Mouse (Mus musculus) MEL (cell line): ENCODE data around the gene Arnt. TPM values are rescaled to one million over a fixed set of nuclear protein-coding genes. Genes with fewer than 3 reads are reported as not detected.
A peak's percentile ranks its signal among the peaks of the same experiment; 100 is the strongest.

Source experiments
- DNase-seq: peaks from one replicate; pipeline ENCODE4 v3.0.0; 2011; ENCODE audit warnings: low read depth, low spot score
- H3K27ac ChIP-seq: 2 replicates; pipeline ENCODE4 v1.5.1; 2012; ENCODE audit warnings: low read depth, mild to moderate bottlenecking, control low read depth, low read length, moderate library complexity; ENCODE audit not compliant: control insufficient read depth
- H3K27me3 ChIP-seq, 2 experiments: fragments of 150-350 bp in 1 of 2; sonication (generic) in 1 of 2; 2 replicates each; pipeline ENCODE4 v1.6.1; 2012; ENCODE audit warnings: low read length in 2 of 2, mild to moderate bottlenecking in 2 of 2, improper control_type of control experiment in 1 of 2, moderate library complexity in 1 of 2; ENCODE audit not compliant: insufficient read depth in 2 of 2, control insufficient read depth in 1 of 2
- H3K36me3 ChIP-seq, 2 experiments: 2 replicates each; pipeline ENCODE4 v1.6.1; 2012 to 2014; ENCODE audit warnings: low read length in 2 of 2, improper control_type of control experiment in 1 of 2, inconsistent platforms in 1 of 2, mild to moderate bottlenecking in 1 of 2; ENCODE audit not compliant: insufficient read depth in 2 of 2, control insufficient read depth in 1 of 2
- H3K4me1 ChIP-seq, 2 experiments: fragments of 150-350 bp in 1 of 2; sonication (generic) in 1 of 2; 2 replicates each; pipeline ENCODE4 v1.6.1; 2012; ENCODE audit warnings: low read length in 2 of 2, improper control_type of control experiment in 1 of 2, mild to moderate bottlenecking in 1 of 2; ENCODE audit not compliant: insufficient read depth in 2 of 2, control insufficient read depth in 1 of 2
- H3K4me3 ChIP-seq, 2 experiments: fragments of 150-350 bp in 1 of 2; sonication (generic) in 1 of 2; 2 replicates each; pipeline ENCODE4 v1.5.1; 2012; ENCODE audit warnings: low read depth in 2 of 2, low read length in 2 of 2, mild to moderate bottlenecking in 2 of 2, moderate library complexity in 2 of 2, control low read depth in 1 of 2, improper control_type of control experiment in 1 of 2; ENCODE audit not compliant: control insufficient read depth in 1 of 2, insufficient read depth in 1 of 2
- H3K79me2 ChIP-seq: 2 replicates; pipeline ENCODE4 v1.6.1; 2012; ENCODE audit warnings: mild to moderate bottlenecking, low read length, moderate library complexity; ENCODE audit not compliant: control insufficient read depth, poor library complexity, insufficient read depth
- H3K9ac ChIP-seq: 2 replicates; pipeline ENCODE4 v1.6.1; 2012; ENCODE audit warnings: low read depth, mild to moderate bottlenecking, control low read depth, low read length, moderate library complexity; ENCODE audit not compliant: control insufficient read depth, poor library complexity, severe bottlenecking
- H3K9me3 ChIP-seq: fragments of 150-350 bp; sonication (generic); replicated peaks from 2 replicates; pipeline ENCODE4 v1.6.1; 2012; ENCODE audit warnings: mild to moderate bottlenecking, low read length, improper control_type of control experiment, moderate library complexity; ENCODE audit not compliant: insufficient read depth
- CTCF ChIP-seq, 3 experiments: IDR thresholded peaks in 2 of 3; conservative IDR thresholded peaks in 1 of 3; 2 replicates each; pipeline ENCODE4 v1.5.1; 2011 to 2012; ENCODE audit warnings: low read length in 3 of 3, low read depth in 2 of 3, mild to moderate bottlenecking in 2 of 3, improper control_type of control experiment in 1 of 3, inconsistent platforms in 1 of 3, mixed read lengths in 1 of 3, moderate library complexity in 1 of 3; ENCODE audit not compliant: control insufficient read depth in 1 of 3, insufficient read depth in 1 of 3, poor library complexity in 1 of 3, severe bottlenecking in 1 of 3
- E2F4 ChIP-seq: IDR thresholded peaks from 2 replicates; pipeline ENCODE4 v1.6.1; 2011; ENCODE audit warnings: low read depth, low read length, improper control_type of control experiment, borderline replicate concordance
- EP300 ChIP-seq, 2 experiments: IDR thresholded peaks; 2 replicates each; pipeline ENCODE4 v1.6.1; 2011; ENCODE audit warnings: improper control_type of control experiment in 2 of 2, low read length in 2 of 2, low read depth in 1 of 2, mild to moderate bottlenecking in 1 of 2
- GATA1 ChIP-seq: IDR thresholded peaks from 2 replicates; pipeline ENCODE4 v1.6.1; 2011; ENCODE audit warnings: low read depth, low read length, improper control_type of control experiment
- HCFC1 ChIP-seq: IDR thresholded peaks from 2 replicates; pipeline ENCODE4 v1.6.1; 2012; ENCODE audit warnings: low read depth, mild to moderate bottlenecking, inconsistent platforms, low read length, improper control_type of control experiment, moderate library complexity
- MAZ ChIP-seq: IDR thresholded peaks from 2 replicates; pipeline ENCODE4 v1.6.1; 2012; ENCODE audit warnings: low read depth, mild to moderate bottlenecking, inconsistent platforms, low read length, improper control_type of control experiment
- MYB ChIP-seq: IDR thresholded peaks from 2 replicates; pipeline ENCODE4 v1.6.1; 2011; ENCODE audit warnings: mild to moderate bottlenecking, low read depth, low read length, improper control_type of control experiment
- NELFE ChIP-seq: IDR thresholded peaks from 2 replicates; pipeline ENCODE4 v1.6.1; 2011; ENCODE audit warnings: low read depth, low read length, improper control_type of control experiment
- POLR2A ChIP-seq, 2 experiments: IDR thresholded peaks; 2 replicates each; pipeline ENCODE4 v1.6.1; 2011 to 2012; ENCODE audit warnings: low read length in 2 of 2, mild to moderate bottlenecking in 2 of 2, control low read depth in 1 of 2, improper control_type of control experiment in 1 of 2, low read depth in 1 of 2, moderate library complexity in 1 of 2; ENCODE audit not compliant: control insufficient read depth in 1 of 2, insufficient read depth in 1 of 2, poor library complexity in 1 of 2
- POLR2AphosphoS2 ChIP-seq: IDR thresholded peaks from 2 replicates; pipeline ENCODE4 v1.6.1; 2011; ENCODE audit warnings: low read length, improper control_type of control experiment
- POLR2AphosphoS5 ChIP-seq: IDR thresholded peaks from 2 replicates; pipeline ENCODE4 v1.6.1; 2012; ENCODE audit warnings: low read depth, borderline replicate concordance, mild to moderate bottlenecking, inconsistent platforms, low read length, moderate library complexity, mixed read lengths
- RAD21 ChIP-seq: IDR thresholded peaks from 2 replicates; pipeline ENCODE4 v1.6.1; 2011; ENCODE audit warnings: mild to moderate bottlenecking, low read depth, low read length, improper control_type of control experiment
- RCOR1 ChIP-seq: IDR thresholded peaks from 2 replicates; pipeline ENCODE4 v1.6.1; 2012; ENCODE audit warnings: low read depth, mild to moderate bottlenecking, inconsistent platforms, low read length, improper control_type of control experiment
- SIN3A ChIP-seq: IDR thresholded peaks from 2 replicates; pipeline ENCODE4 v1.6.1; 2012; ENCODE audit warnings: low read length, improper control_type of control experiment, inconsistent platforms
- SMC3 ChIP-seq: IDR thresholded peaks from 2 replicates; pipeline ENCODE4 v1.6.1; 2011; ENCODE audit warnings: low read depth, low read length, improper control_type of control experiment
- TBP ChIP-seq: IDR thresholded peaks from 2 replicates; pipeline ENCODE4 v1.8.0; 2011; ENCODE audit warnings: low read depth, low read length, improper control_type of control experiment
- TCF12 ChIP-seq: IDR thresholded peaks from 2 replicates; pipeline ENCODE4 v1.6.1; 2014; ENCODE audit warnings: low read depth, mild to moderate bottlenecking, inconsistent platforms, low read length, improper control_type of control experiment, moderate library complexity
- USF1 ChIP-seq: IDR thresholded peaks from 2 replicates; pipeline ENCODE4 v1.6.1; 2014; ENCODE audit warnings: low read depth, mild to moderate bottlenecking, inconsistent platforms, low read length, improper control_type of control experiment, moderate library complexity
- USF2 ChIP-seq, 2 experiments: IDR thresholded peaks; 2 replicates each; pipeline ENCODE4 v1.6.1; 2011 to 2012; ENCODE audit warnings: improper control_type of control experiment in 2 of 2, low read length in 2 of 2, borderline replicate concordance in 1 of 2, inconsistent platforms in 1 of 2, low read depth in 1 of 2, mild to moderate bottlenecking in 1 of 2; ENCODE audit not compliant: insufficient read depth in 1 of 2
- ZC3H11A ChIP-seq: IDR thresholded peaks from 2 replicates; pipeline ENCODE4 v1.6.1; 2012; ENCODE audit warnings: low read depth, mild to moderate bottlenecking, inconsistent platforms, low read length, improper control_type of control experiment
- ZKSCAN1 ChIP-seq: IDR thresholded peaks from 2 replicates; pipeline ENCODE4 v1.6.1; 2012; ENCODE audit warnings: low read depth, mild to moderate bottlenecking, inconsistent platforms, low read length, improper control_type of control experiment, moderate library complexity
- ZNF384 ChIP-seq: IDR thresholded peaks from 2 replicates; pipeline ENCODE4 v1.6.1; 2012; ENCODE audit warnings: low read depth, mild to moderate bottlenecking, inconsistent platforms, low read length, improper control_type of control experiment
- polyA plus RNA-seq, 2 experiments: library from polyadenylated mRNA; stranded (reverse) in 1 of 2; unstranded in 1 of 2; fragments of >175 nt in 1 of 2; fragments of >200 nt in 1 of 2; gene quantifications; 2 replicates each; pipeline versions ENCODE4 v1.2.1 to v1.2.4; 2012; ENCODE audit warnings: low replicate concordance in 2 of 2, low read depth in 1 of 2; ENCODE audit not compliant: insufficient read length in 2 of 2, insufficient read depth in 1 of 2, missing spikeins in 1 of 2
- total RNA-seq: library from RNA; depleted of rRNA; stranded (reverse); fragments of 300-350 nt; gene quantifications from 2 replicates; pipeline ENCODE4 v1.2.3, GENCODE M21; 2012

The Arnt gene
- total and polyA plus RNA-seq, 3 experiments: 16.4 to 90.7 (median 62.4) TPM

DNA sequence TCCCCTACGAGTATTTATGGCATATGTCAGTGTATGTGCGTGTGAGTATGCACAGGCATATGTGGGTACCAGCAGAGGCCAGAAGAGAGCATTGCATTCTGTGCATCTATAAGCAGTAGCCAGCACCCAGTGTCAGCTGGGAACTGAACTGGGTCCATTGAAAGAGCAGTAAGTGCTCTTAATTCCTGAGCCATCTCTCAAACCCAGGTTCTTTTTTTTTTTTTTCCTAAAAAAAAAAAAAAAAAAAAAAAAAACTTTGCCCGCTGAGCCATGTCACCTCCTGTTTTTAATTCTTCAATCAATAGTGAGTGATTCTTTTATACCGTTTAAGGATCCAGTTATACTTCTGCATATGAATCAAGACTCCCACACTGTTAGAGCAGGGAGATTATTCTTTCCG lies 99.2 kb downstream of the Arnt start:
- Histone ChIP-seq H3K27ac (no peak overlapping the region), H3K4me3 (no peak overlapping the region), H3K79me2 (no peaks in the 10 kb centered on the region), H3K9ac (no peak overlapping the region), H3K27me3 (peaks cover 16 to 18% of the 10 kb centered on the region in 2 experiments), H3K4me1 (no peaks in the 10 kb centered on the region)
- no peak for DNase-seq
- TF ChIP-seq CTCF (IDR thresholded peaks at IDR 0.05 in 2 of 3, conservative IDR thresholded peaks at IDR 0.05 in 1 of 3; ENCODE audit: control insufficient read depth in 1 of 3, insufficient read depth in 1 of 3, low read depth in 2 of 3, low read length in 3 of 3, poor library complexity in 1 of 3, severe bottlenecking in 1 of 3) (peak in 2 of 3 experiments; percentile 8 to 14; a peak in 2 of 6 replicates), ZNF384 (peak; percentile 58), USF1 (no peak), SMC3 (0 out of 2 replicates have a peak, but pooled peaks have one; percentile 12)
- TF ChIP-seq, all 39 proteins: peak for 3
- H3K9me3 ChIP-seq: no peaks in the 10 kb centered on the region
- no peaks in the 10 kb centered on the region for H3K36me3 ChIP-seq

- TF ChIP-seq POLR2A (IDR thresholded peaks at IDR 0.05; ENCODE audit: control insufficient read depth in 1 of 2, insufficient read depth in 1 of 2, low read depth in 1 of 2, low read length in 2 of 2, poor library complexity in 1 of 2) (no peak), SMC3 (peak; percentile 46), HCFC1 (no peak), ZKSCAN1 (no peak), RAD21 (peak; percentile 65), RCOR1 (no peak), NELFE (no peak), POLR2AphosphoS5 (no peak), CTCF (IDR thresholded peaks at IDR 0.05 in 2 of 3, conservative IDR thresholded peaks at IDR 0.05 in 1 of 3; ENCODE audit: control insufficient read depth in 1 of 3, insufficient read depth in 1 of 3, low read depth in 2 of 3, low read length in 3 of 3, poor library complexity in 1 of 3, severe bottlenecking in 1 of 3) (peak; percentile 52 to 63 (median 53); a peak in 5 of 6 replicates), ZC3H11A (peak; percentile 50; the same call in 1 of the 2 replicates)
- Histone ChIP-seq H3K4me3 (no peak overlapping the region), H3K9me3 (no peaks in the 10 kb centered on the region), H3K79me2 (no peaks in the 10 kb centered on the region), H3K36me3 (no peaks in the 10 kb centered on the region), H3K4me1 (no peaks in the 10 kb centered on the region), H3K27me3 (peaks cover 18 to 22% of the 10 kb centered on the region in 2 experiments), H3K27ac (no peak overlapping the region), H3K9ac (no peak overlapping the region)
- DNase-seq: peak; percentile 53
Measured at GRCm38 (mm10) chr3:95534927-95535326, 100.7 kb downstream of the Arnt start.

DNA sequence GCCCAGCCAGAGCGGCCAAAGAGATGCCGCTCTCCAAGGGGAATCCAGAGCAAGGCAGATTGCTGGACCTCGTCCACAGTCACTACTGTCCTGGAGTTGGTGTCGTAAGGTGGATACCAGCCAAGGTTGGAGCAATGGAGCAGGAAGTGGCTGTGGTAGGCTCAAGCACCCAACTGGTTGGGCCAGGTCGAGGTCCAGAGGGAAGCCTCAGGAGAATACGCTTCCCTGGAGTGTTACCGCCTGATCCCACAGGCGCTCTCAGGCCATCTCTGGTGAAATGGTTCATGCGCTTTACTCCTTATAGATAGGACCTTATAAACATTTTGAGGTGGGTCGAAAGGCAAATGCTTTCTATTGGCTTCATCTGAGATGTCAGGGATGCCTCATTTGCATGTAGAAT lies 104.7 kb downstream of the Arnt start:
- no peaks in the 10 kb centered on the region for H3K9me3 ChIP-seq
- H3K9ac ChIP-seq: no peak overlapping the region
- no peaks in the 10 kb centered on the region for H3K36me3 ChIP-seq
- H3K4me1 ChIP-seq: no peaks in the 10 kb centered on the region
- no peak for DNase-seq
- no peak overlapping the region for H3K27ac ChIP-seq
- H3K4me3 ChIP-seq: no peak overlapping the region
- TF ChIP-seq SIN3A: no peak
- TF ChIP-seq E2F4: no peak
- no peak for TF ChIP-seq EP300 (IDR thresholded peaks at IDR 0.05; ENCODE audit: low read depth in 1 of 2, low read length in 2 of 2)
- TF ChIP-seq MAZ: no peak
- TF ChIP-seq TCF12: no peak
- TF ChIP-seq MYB: no peak
- TF ChIP-seq RCOR1: no peak
- no peak for TF ChIP-seq GATA1
- no peak for TF ChIP-seq USF2 (IDR thresholded peaks at IDR 0.05; ENCODE audit: borderline replicate concordance in 1 of 2, insufficient read depth in 1 of 2, low read depth in 1 of 2, low read length in 2 of 2)
- no peak for TF ChIP-seq POLR2A (IDR thresholded peaks at IDR 0.05; ENCODE audit: control insufficient read depth in 1 of 2, insufficient read depth in 1 of 2, low read depth in 1 of 2, low read length in 2 of 2, poor library complexity in 1 of 2)
- TF ChIP-seq POLR2AphosphoS2: no peak
- no peak for TF ChIP-seq TBP
- H3K79me2 ChIP-seq: no peaks in the 10 kb centered on the region
- peaks cover 20 to 22% of the 10 kb centered on the region in 2 experiments for H3K27me3 ChIP-seq
